Comparison of ENCODE assay signal across 9 mouse cellular contexts in genomic region chr3:68691938-68692599, GRCm38 (mm10). TPM values are rescaled to one million over a fixed set of nuclear protein-coding genes. Genes with fewer than 3 reads are reported as not detected.
DNase-seq lines count a peak whose midpoint lies in the region; ATAC-seq lines count a peak whose summit lies in the region.
"Had no signal": no experiment of that assay in that cellular context is flagged by ENCODE, and none has a peak within 500 bp of the region (broad histone marks: within the 10 kb centered on the region; RNA-seq: fewer than 3 reads in every experiment).

No protein-coding gene starts in this region.

- peaks cover 16% of the 10 kb centered on the region for H3K4me1 ChIP-seq in kidney, embryonic 16.5 days (ENCODE audit: insufficient read depth, low read length)

- no peak overlapping the region for H3K9ac ChIP-seq in kidney, embryonic 16.5 days (replicated peaks; ENCODE audit: low read length)

- no peaks in the 10 kb centered on the region for H3K9me3 ChIP-seq in kidney, embryonic 16.5 days (ENCODE audit: low read length)

- 53% methylated on average over 7 of the region's 7 CpGs for WGBS in kidney, embryonic 16.5 days

- H3K27ac ChIP-seq in kidney, embryonic 16.5 days (ENCODE audit: low read length), result peak overlapping the region; percentile 51; the same call in 1 of the 2 replicates

- DNase-seq in gastrocnemius, adult 18-20 months (ENCODE audit: low spot score), result peak; percentile 24
- no peak for DNase-seq in gastrocnemius, adult 8-10 months (ENCODE audit: low spot score in 2 of 2)
- DNase-seq in kidney, postnatal 10 days, result no peak
- DNase-seq in thymus, postnatal 4 days, result peak; percentile 40
- no peak for DNase-seq in thymus, postnatal 10 days (ENCODE audit: low spot score in 2 of 2)
- DNase-seq in right cerebral cortex, postnatal 4 days, result no peak
- no peak for DNase-seq in adrenal gland, adult 18-20 months (ENCODE audit: low spot score in 2 of 2)

- H3K4me2 ChIP-seq in kidney, embryonic 16.5 days (replicated peaks; ENCODE audit: low read depth, low read length), result 0 out of 2 replicates have a peak overlapping the region, but pooled peaks have one; percentile 11

- H3K36me3 ChIP-seq in kidney, embryonic 16.5 days (ENCODE audit: insufficient read depth, low read length), result no peaks in the 10 kb centered on the region

- no peak overlapping the region for H3K4me3 ChIP-seq in kidney, embryonic 16.5 days (ENCODE audit: low read length)

- ATAC-seq in kidney, embryonic 16.5 days (ENCODE audit: low FRiP score, low TSS enrichment), result peak; percentile 50; the same call in 1 of the 2 replicates
- ATAC-seq: hindbrain, embryonic 16.5 days had no signal

- no peaks in the 10 kb centered on the region for H3K27me3 ChIP-seq in kidney, embryonic 16.5 days (ENCODE audit: insufficient read depth, low read length)

RNA-seq across cellular contexts. Expression of gene Il12a, which starts 1.6 kb away (rescaled TPM):
- 10 to 100 TPM in 1 of 2 experiments, 1 to 10 TPM in 1; 5.6 to 10.1 TPM for total RNA-seq in gastrocnemius, adult 18-20 months (2021)
- 10 to 100 TPM in 3 of 4 experiments, 1 to 10 TPM in 1; 8.7 to 12.5 (median 10.7) TPM for total RNA-seq in gastrocnemius, adult 8-10 months (2022)
- 0.41 TPM in 1 of 2 replicates, not detected in the other for polyA plus RNA-seq in kidney, embryonic 16.5 days (2015; fragmentation: Nextera tagmentation; extraction: Ambion mirVana)
- total RNA-seq in adrenal gland, adult 18-20 months (2021), result under 1 TPM; 0.35 to 0.40 TPM

Comparison
In these comparisons a context has a peak if more than half of its experiments do, and no peak if none do; other contexts are left out.
1. DNase-seq: peak in gastrocnemius, adult 18-20 months (single experiment) and thymus, postnatal 4 days (single experiment); none in gastrocnemius, adult 8-10 months (0 of 2), kidney, postnatal 10 days (single experiment), thymus, postnatal 10 days (0 of 2), right cerebral cortex, postnatal 4 days (single experiment) and adrenal gland, adult 18-20 months (0 of 2).
2. RNA of gene Il12a, which starts 1.6 kb away (total RNA-seq): 8.7 to 12.5 TPM in gastrocnemius, adult 8-10 months and 5.6 to 10.1 TPM in gastrocnemius, adult 18-20 months; 0.35 to 0.40 TPM in adrenal gland, adult 18-20 months; every median in the first group is over 4 times any median in the second.